Mouse (Mus musculus) common myeloid progenitor, adult 5-6 weeks (primary cell): ENCODE data around the gene Kcnt1. TPM values are rescaled to one million over a fixed set of nuclear protein-coding genes. Genes with fewer than 3 reads are reported as not detected.
A peak's percentile ranks its signal among the peaks of the same experiment; 100 is the strongest.
"Not testable (repeated sequence)": the region's sequence is repeated elsewhere in the genome, so short reads cannot be mapped to it uniquely, and the experiment has no call there.

Experiments used
- ATAC-seq: replicated peaks from 2 replicates; pipeline ENCODE4 v1.8.0; 2016; ENCODE audit warnings: low read depth, mild to moderate bottlenecking, moderate TSS enrichment, inconsistent platforms; ENCODE audit not compliant: poor library complexity, severe bottlenecking
- total RNA-seq: library from RNA; stranded (forward); fragments of 200-1000, 187-1606 nt; gene quantifications from 2 replicates; pipeline ENCODE4 v1.2.3, GENCODE M21; 2017

Gene Kcnt1
- total RNA-seq: not detected in 2 replicates

DNA sequence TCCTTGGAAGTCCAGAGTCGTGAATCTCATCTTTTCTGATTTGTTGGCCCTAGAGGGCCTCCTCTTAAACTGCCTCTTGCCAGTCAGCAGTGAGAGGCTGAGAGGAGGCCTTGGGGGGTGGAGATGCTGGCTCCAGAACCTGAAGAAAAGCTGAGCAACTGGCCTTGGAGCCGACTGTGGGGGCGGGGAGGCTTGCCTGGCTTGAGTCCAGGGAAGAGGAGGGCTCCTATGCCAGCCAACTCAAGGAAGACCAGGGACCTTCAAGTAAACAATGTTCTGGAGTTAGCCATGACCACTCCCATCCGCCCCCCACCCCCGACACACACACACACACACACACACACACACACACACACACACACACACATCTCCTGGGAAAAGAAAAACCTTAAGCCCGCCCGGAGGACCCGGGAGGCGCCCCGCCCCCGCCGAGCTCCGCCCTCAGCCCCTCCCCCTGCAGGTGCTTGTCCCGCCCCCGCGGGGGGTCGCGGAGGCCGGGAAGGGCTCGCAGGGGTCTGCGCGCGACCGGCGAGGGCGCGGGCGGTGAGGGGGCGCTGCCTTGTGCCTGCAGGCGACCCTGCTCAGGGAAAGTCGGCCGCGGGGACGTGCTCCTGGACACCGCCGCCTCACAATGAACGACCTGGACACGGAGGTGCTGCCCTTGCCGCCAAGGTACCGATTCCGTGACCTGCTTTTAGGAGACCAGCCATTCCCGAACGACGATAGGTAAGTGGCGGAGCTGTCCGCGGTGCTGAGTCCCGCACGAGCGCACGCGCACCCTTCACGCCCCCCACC lies at the start of gene Kcnt1:
Gene Kcnt1, plus strand, starts transcription at position 398 of the 795 bp plus-strand sequence.
- ATAC-seq: peak; percentile 25; the same call in 1 of the 2 replicates

DNA sequence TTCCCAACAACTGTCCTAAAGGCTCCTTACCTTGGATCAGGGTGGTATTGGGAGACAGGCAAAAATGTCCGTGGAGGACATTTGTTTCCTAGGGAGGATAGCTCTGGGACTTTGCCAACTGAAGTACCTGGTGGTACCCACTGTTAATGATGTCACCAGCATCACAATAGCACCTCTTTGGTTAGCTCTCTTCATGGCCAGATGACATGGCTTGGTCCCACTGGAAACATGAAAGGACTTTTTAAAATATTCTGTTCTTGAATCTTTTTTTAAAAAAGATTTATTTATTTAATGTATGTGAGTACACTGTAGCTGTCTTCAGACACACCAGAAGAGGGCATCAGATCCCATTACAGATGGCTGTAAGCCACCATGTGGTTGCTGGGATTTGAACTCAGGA lies 47.8 kb upstream of the Kcnt1 start, which contains the start of gene Glt6d1:
Gene Glt6d1, minus strand, starts transcription at position 101 of the 400 bp plus-strand sequence.
- ATAC-seq: not testable (repeated sequence)

DNA sequence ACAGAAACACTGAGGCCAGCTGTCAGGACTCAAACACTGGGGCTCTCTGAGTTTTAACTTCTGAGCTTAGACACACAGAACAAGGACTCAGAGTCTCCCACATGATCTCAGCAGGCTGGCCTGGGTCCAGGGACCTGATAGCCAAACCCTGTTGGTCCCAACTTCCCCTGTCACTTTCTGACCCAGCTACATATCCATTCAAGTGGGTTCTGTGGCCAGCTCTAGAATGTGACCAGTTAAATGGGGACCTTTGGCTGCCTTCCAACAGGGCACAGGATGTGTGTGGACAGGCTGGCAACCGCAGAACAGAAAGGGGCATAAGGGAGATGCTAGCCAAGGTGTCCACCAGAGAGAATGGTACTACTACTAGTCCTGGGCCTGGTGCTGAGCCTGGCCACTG lies 40.7 kb upstream of the Kcnt1 start, which contains the start of gene Lcn9:
Gene Lcn9, plus strand, starts transcription at position 348 of the 400 bp plus-strand sequence.
- peak; percentile 29 for ATAC-seq

DNA sequence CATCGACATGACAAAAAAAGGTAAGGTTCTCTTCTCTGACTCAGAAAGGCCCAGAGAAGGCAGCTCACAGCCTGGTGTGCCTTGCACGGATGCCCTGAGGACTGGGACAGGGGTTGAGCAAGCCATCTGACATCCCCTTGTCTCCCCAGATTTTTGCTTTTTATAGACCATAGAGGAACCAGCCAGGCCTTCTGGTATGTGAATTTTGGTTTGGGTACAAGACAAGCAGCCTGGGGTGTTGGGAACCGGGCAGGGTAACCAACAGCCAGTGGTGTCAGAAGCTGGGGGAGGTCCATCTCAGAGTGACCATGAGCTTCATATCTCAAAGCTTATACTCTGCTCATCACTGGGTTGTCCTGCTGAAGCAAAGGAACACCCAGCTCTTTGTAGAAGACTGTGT lies 38.8 kb upstream of the Kcnt1 start:
- no peak for ATAC-seq

DNA sequence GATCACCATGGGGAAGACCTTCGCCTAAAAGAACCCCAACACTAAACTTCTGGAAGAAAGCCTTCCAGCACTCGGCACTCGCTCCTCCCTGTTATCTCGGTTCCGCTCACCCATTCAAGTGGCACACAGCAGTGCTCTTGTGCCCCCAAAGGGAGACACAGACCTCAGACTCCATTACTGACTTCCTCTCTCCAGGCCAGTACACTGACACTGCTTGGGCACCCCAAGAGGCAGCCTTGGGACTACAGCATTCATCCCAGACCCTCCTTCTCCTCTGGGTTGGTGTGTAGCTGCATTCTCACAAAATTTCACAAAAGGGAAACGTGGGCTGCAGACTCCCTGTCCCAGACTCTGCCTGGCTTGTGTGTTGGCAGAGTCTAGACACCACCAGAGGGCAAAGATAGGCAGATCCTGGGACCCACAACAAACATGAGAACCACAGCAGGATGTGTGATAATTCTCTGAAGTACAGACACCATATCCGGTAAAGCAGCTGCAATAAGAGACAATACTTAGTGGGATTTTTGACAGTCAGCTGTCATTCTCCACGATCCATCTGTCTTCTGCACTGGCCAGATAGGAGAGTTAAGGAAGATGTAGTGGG lies 35.1 kb upstream of the Kcnt1 start:
- peak; percentile 89 for ATAC-seq

DNA sequence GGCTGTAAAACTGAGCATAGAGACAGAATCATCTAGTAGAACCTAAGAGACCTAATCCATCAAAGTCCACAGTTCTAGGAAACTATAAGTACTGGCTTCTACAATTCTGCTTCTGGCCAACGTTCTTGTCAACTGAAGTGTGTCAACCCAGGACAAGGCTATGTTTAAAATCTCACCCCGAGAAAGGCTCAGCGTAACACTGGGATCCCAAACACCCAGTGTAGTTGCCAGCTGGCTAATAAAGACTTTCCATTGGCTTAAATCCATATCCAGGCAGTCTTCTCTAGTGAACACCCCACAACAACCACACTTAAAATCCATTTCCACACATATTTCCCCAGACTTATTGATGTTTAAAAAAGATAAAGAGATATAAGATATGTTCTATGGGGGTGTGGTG lies 32.7 kb upstream of the Kcnt1 start:
- ATAC-seq: no peak

DNA sequence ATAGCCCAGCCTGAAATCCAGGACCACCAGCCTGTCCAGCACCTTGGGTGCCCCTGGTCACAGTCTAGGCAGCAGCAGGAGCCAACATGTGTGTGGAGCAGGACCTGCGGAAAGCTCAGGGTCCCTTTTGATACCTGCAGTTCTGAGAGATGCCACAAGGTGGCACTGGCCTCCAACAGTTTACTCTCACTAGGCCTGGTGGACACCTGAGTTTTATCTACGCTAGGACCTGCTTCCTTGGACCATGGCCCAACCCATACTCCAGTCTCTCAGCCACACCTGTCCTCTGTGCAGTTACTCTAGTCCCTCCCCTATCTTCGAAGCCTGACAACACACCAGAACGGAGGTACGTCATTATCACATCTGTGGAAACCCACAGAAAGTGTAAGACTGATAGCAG lies 27.2 kb upstream of the Kcnt1 start:
- peak; percentile 89 for ATAC-seq

DNA sequence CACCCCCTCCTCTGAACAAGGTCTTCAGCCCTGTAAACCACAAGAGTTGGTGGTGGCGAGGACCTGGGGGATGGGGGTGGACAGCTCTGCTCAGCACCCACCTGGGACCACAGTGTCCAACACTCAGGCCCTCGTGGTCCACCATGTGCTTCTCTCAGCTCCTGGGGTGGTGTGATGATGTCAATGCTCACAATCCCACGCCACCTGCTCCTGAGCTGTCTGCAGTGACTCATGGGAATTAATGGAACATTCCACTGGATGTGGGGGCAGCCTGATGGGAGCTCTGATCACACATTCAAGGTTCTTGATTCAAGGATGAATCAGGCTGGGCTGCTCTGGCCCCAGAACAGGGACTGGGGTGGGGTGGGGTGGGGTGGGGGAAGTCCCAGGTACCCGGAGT lies 21.4 kb upstream of the Kcnt1 start:
- no peak for ATAC-seq

DNA sequence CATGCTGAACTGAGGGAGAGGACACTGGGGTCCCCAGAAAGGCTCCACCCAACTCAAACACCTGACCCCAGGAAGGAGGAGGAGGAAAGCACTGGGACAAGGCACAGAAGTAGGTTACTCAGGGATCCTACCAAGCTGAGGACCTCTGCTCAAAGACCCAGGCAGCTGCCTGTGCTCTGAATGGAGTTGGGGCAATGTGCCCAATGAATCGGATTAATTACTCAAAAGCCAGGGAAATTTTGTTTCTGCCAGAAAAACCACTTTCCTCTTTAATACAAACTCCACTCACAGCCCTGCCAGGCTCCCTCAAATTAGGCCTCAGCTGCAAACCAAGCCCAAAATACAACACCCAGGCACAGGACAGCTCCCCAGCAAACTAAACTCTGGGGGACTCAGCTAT lies 20.8 kb upstream of the Kcnt1 start:
- no peak for ATAC-seq

DNA sequence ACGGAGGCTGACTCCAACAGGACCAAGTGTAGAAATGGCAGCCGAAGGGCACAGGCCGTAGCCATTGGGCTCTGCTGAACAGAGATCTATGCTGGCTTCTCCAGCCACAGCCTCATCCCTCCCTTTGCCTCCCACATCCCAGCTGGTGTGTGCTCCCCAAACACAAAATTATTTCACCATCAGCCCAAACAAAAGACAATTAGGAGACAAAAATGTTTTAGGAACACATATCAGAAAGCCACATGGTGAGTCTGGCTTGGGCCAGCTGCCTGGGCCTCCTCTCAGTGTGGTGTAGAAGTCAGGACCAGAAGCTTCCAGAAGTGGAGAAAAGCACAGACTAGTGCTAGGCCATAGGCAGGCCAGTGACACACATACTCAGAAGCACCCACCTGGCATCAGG lies 19.4 kb upstream of the Kcnt1 start:
- ATAC-seq: no peak

DNA sequence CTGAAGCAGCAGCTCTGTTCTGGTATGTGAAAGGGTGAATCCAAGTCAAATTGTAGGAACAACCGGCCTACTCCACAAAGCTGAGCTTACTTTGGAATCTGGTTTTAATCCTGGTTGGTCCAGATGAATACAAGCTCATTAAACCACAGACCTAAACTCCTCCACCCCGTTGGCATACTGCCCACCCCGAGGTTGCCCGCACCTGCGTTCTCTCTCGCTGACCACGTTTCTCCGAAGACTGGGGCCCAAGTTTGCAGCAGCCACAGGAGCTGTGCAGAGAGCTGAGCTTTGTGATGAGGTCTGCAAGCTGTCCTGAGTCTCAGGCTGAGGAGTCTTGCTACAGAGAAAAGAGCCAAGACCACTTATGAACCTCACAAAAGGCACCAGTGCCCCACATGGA lies 17.0 kb upstream of the Kcnt1 start:
- no peak for ATAC-seq

DNA sequence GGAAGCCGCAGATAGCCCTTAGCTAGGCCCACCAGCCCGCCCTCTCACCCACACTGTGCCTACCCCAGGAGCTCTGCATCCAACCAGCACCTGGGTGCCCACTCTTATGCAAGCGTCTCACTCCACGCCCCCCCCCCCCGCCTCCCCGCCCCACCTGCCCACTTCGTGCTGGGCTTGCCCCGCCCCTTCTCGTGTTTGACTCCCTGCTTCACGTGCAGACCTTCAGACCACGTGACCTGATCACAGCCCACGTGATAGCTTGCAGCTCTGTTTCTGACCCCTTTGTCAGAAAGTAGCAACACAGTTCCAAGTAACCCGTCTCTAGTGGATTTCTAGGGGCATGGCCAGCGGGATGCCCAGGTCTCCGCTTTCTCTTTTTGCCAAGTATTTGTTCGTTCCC lies 16.3 kb upstream of the Kcnt1 start, which contains the start of gene Sohlh1:
Gene Sohlh1, minus strand, starts transcription at position 23 of the 400 bp plus-strand sequence.
- no peak for ATAC-seq

DNA sequence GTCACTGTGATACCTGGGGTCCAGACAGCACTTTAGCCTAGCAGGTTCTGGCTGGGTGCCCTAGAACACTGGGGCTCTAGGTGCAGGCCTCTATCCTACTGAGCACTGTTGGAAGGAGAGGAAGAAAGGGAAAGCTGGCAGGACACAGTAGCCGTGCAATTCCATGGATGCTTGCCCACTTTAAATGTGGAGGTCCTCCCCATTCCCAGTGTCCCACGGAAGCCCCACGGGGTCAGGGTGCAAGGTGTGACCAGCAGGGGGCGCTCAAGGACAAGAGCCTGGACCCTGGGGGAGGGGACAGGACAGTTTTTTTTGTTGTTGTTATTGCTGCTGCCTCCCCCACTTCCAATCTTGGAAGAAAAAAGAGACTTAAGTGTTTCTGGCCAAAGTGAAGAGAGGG lies 13.2 kb upstream of the Kcnt1 start:
- ATAC-seq: peak; percentile 46; the same call in 1 of the 2 replicates

DNA sequence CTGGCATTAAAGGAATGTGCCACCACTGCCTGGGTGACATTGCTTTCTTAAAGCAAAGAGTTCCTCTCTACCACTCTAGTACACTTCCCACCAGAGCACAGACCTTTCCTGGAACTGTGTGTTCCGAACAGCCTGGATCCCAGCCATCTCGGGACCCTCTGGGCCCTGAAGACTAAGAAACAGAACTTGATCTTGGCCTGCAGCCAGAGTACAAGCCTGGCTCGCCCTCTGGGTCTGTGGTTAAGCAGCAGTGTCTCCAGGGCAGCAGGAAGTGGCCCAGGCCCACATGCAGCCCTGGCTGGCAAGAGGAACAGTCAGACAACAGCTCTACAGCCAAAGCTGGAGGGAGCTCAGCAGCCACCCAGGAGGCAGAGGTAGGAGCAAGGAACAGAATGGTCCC lies 10.9 kb upstream of the Kcnt1 start:
- peak; percentile 81 for ATAC-seq

DNA sequence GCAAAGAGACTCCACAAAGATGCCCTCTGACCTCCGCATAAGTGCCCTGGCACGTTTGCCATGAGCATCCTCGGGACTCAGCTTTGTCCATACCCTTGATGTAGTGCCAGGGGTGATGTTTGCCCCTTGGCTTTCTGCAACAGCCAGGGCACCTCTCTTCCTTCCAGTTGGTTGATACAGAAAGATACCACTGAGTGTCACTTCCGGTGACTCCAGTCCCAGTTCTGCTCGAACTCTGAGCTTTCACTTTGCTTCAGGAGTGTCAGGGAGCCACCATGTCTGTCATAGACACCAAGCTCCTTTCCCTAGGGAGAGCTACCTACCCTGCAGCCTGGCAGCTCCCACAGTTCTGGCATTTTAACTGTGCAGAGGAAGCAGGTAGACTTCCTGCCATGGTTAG lies 9.5 kb upstream of the Kcnt1 start:
- ATAC-seq: no peak

DNA sequence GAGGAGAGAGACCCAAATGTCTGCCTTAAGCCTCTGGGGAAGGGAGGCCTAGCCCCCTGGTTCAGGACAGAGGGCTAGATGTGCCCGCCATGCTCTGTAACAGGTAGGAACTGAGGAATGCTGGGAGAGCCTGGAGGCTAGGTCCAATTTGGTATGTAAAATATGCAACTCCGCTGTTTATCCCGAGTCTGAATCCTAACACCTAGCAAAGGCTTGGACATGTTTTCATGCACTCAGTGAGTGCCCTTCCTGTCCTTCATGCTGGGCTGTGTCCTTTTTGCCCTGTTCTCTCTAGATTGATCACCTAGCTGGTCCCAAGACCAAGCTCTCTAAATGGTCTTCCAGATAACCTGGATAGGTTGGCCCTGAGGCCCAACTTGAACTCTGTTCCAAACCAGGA lies 3.6 kb upstream of the Kcnt1 start:
- ATAC-seq: no peak

DNA sequence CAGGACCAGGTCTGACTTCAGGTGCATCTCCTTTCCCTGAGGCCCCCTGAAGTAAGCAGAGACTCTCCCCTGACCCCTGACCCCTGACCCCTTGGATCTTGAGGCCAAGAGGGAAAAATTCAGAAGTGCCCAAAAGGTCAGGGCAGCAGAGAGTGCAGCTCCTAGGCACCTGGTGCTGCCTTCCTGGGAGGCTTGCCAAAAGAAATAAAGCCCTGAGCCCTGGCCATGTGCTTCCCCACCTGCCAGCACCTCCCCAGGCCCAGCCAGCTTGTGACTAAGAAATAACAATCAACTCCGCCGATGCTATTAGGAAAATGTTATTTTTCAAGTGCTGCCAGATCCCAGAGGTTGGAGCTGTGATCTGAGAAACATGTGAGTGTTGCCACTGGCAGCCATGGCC lies 1.5 kb upstream of the Kcnt1 start:
- ATAC-seq: no peak

DNA sequence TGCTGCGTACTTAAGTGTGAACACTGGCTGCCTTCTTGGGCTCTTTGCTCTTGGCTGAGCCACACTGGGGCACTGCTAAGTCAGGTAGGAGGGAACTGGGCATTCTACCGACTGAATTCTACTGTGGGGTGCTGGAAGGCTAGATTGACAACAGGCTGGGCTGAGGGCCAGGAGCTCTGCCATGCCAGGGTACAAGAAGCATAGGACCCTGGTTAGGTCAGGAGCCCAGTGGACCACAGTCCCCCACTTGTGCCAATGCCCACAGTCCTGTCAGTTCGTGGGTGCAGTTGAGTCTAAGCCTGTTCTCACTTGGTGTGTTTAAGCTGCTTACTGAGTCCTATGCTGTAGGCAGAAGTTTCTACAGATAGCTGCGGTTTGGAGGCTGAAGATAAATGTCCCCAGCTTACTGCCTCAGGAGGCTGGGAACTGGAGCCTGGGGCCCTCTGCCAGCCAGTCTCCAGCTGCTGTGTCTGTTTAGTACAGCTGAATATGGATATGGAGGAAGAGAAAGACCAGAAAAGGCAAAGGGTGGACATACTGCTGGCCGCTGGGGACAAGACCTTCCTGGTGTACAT lies 751 bp upstream of the Kcnt1 start:
- ATAC-seq: no peak

DNA sequence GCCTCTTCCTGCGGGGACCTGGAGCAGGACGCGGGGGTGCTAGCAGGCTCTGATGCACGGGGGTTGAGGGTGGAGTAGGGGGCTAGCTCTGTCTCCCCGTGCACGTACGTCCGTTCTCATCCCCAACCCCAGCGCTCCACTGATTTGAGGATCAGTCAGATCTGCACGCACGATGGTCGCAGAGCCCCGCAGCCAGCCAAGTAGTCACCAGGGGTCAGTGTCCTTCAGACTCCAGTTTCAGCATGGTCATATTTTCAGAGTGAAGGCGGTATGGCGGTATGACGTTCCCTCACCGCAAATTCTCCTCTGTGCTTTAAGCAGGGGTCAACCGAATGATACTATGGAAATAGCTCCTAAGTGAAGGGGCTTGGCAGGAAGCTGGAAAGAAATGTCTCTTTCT lies 696 bp downstream of the Kcnt1 start:
- 0 out of 2 replicates have a peak, but pooled peaks have one; percentile 28 for ATAC-seq

DNA sequence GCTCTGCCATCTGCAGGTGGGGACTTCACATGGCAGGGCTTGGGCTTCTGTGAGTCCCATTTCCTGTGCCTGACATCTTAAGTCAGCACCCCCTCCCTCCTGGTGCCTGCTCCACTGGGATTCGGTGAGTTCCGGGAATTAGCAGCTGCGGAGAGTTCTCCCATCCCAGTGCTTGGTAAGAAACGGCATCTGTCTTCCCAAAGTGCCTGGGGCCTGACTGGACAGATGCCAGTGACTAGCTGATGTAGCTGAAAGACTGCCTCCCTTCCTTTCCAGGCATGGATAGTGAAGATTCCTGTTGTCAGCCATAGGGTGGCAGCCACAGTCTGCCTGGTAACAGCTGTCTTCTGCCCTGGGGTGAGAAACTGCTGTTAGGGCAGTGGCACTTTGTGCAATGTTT lies 1.9 kb downstream of the Kcnt1 start:
- no peak for ATAC-seq

DNA sequence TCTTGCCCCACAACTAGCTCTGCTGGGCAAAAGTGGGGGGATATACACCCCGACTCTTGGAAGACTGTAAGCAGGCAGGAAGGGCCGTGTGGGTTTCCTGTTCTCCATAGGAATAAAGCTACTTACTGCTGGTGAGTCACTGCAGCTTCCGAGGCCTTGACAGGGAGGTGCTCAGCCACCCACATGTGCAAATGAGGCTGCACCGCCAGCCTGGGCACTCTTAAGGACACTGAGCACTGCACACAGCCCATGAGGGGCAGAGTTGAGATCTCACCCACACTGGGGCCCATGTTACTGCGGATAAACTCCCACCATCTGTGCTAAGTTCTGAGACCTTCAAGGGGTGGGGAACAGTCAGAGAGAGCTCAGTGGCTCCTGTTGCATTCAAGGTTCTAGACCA lies 3.1 kb downstream of the Kcnt1 start:
- ATAC-seq: no peak
